Mouse (Mus musculus) intestine, embryonic 16.5 days (tissue): ENCODE measurements around the gene H1f0. TPM values are rescaled to one million over a fixed set of nuclear protein-coding genes. Genes with fewer than 3 reads are reported as not detected.
"Not testable (repeated sequence)": the region's sequence is repeated elsewhere in the genome, so short reads cannot be mapped to it uniquely, and the experiment has no call there.

Experiments
- ATAC-seq: fragments of 200-750 bp; cut with Nextera tagmentation; 2 replicates; pipeline ENCODE4 v1.8.0; 2017; ENCODE audit warnings: moderate TSS enrichment, moderate library complexity
- H3K27ac ChIP-seq: fragments of 300-500 bp; sonication (generic); 2 replicates; pipeline ENCODE4 v1.5.1; 2014; ENCODE audit warnings: mild to moderate bottlenecking, low read length
- H3K27me3 ChIP-seq: fragments of 300-500 bp; sonication (generic); replicated peaks from 2 replicates; pipeline ENCODE4 v1.6.1; 2014; ENCODE audit warnings: low read length, control low read depth, mixed read lengths; ENCODE audit not compliant: control insufficient read depth, insufficient read depth
- H3K36me3 ChIP-seq: fragments of 300-500 bp; sonication (generic); 2 replicates; pipeline ENCODE4 v1.6.1; 2014; ENCODE audit warnings: low read length, control low read depth; ENCODE audit not compliant: control insufficient read depth, insufficient read depth
- H3K4me1 ChIP-seq: fragments of 300-500 bp; sonication (generic); 2 replicates; pipeline ENCODE4 v1.6.1; 2014; ENCODE audit warnings: low read length, control low read depth, mixed read lengths; ENCODE audit not compliant: control insufficient read depth, insufficient read depth
- H3K4me2 ChIP-seq: fragments of 300-500 bp; sonication (generic); 2 replicates; pipeline ENCODE4 v1.6.1; 2014; ENCODE audit warnings: low read depth, low read length, control low read depth
- H3K4me3 ChIP-seq: fragments of 300-500 bp; sonication (generic); 2 replicates; pipeline ENCODE4 v1.5.1; 2014; ENCODE audit warnings: mild to moderate bottlenecking, low read length
- H3K9ac ChIP-seq: fragments of 300-500 bp; sonication (generic); 2 replicates; pipeline ENCODE4 v1.6.1; 2014; ENCODE audit warnings: low read depth, low read length
- H3K9me3 ChIP-seq: fragments of 300-500 bp; sonication (generic); 2 replicates; pipeline ENCODE4 v1.6.1; 2016; ENCODE audit warnings: low read length, control low read depth; ENCODE audit not compliant: control insufficient read depth
- WGBS: fragments of 180-500 bp; shearing (Covaris S2); extraction: QIAGEN DNeasy Blood & Tissue Kit; methylation state at CpG from one replicate; pipeline ENCODE4 v1.1.7; 2014; 5-methylcytosine and 5-hydroxymethylcytosine counted together
- polyA plus RNA-seq: library from polyadenylated mRNA; unstranded; fragments of >200 nt; fragmentation: Nextera tagmentation; extraction: Ambion mirVana; gene quantifications from 2 replicates; pipeline ENCODE4 v1.2.1, GENCODE M21; 2015

The H1f0 gene
- polyA plus RNA-seq, 1 experiment from 2014 or later, result 456 TPM

DNA sequence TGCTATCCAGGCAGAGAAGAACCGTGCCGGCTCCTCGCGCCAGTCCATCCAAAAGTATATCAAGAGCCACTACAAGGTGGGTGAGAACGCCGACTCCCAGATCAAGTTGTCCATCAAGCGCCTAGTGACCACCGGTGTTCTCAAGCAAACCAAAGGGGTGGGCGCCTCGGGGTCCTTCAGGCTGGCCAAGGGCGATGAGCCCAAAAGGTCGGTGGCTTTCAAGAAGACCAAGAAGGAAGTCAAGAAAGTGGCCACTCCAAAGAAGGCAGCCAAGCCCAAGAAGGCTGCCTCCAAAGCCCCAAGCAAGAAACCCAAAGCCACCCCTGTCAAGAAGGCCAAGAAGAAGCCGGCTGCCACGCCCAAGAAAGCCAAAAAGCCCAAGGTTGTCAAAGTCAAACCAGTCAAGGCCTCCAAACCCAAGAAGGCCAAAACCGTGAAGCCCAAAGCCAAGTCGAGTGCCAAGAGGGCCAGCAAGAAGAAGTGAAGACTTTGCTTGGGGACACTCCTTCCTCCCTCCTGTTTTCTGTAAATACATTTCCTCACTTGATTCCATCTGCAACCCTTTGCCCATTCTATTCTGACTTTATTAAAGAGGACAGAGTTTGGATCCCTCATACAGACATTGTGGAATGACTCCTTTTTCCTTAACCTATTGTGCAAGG, 704 bp downstream of the H1f0 start:
- Histone ChIP-seq H3K4me2 (peak overlapping the region; percentile 96), H3K4me3 (peak overlapping the region; percentile 69), H3K36me3 (no peaks in the 10 kb centered on the region), H3K4me1 (peaks cover 32% of the 10 kb centered on the region), H3K9me3 (no peaks in the 10 kb centered on the region), H3K27me3 (no peaks in the 10 kb centered on the region), H3K27ac (peak overlapping the region; percentile 98), H3K9ac (peak overlapping the region; percentile 100)
- 14% methylated on average over 16 of the region's 16 CpGs for WGBS
- no peak for ATAC-seq

DNA sequence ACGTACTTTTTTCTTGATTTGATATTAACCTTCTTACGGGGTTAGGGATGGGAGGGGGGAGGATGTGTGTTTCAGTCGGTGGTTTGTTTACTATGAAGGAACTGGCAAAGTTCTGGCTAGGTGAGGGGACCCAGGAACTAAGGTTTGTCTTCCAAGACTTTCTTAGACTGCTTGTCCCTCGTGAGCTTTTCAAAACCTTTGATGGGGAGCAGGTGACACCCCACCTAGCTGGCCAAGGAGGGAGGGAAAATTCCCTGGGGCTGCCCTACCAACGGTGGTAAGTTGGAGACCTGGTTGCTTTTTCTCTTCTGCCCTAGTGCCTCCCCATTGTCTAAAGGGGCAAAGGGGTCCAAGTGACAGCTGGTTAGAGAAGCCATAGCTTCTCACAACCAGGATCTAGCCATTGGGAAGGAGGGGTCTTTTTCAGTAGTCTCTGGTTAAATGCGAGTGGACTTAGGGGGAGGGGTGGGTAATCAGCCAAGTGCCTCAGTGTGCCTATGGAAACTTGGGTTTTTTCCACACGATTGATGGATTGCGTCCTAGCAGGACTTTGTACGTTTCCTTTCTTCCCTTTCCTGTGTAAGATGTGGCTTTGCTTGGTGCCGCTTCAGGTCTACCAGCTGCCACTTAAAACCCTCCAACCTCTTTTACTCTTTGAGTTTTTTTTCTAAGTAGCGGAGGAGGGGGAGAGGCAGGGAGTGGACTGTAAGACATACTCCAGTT, 1.4 kb downstream of the H1f0 start:
- peak overlapping the region; percentile 87 for H3K27ac ChIP-seq
- peak overlapping the region; percentile 100 for H3K9ac ChIP-seq
- peak overlapping the region; percentile 69 for H3K4me3 ChIP-seq
- 4% methylated on average over 11 of the region's 11 CpGs for WGBS
- H3K36me3 ChIP-seq, result no peaks in the 10 kb centered on the region
- H3K9me3 ChIP-seq, result no peaks in the 10 kb centered on the region
- H3K4me2 ChIP-seq, result peak overlapping the region; percentile 96
- ATAC-seq, result no peak
- no peaks in the 10 kb centered on the region for H3K27me3 ChIP-seq
- H3K4me1 ChIP-seq, result peaks cover 32% of the 10 kb centered on the region

DNA sequence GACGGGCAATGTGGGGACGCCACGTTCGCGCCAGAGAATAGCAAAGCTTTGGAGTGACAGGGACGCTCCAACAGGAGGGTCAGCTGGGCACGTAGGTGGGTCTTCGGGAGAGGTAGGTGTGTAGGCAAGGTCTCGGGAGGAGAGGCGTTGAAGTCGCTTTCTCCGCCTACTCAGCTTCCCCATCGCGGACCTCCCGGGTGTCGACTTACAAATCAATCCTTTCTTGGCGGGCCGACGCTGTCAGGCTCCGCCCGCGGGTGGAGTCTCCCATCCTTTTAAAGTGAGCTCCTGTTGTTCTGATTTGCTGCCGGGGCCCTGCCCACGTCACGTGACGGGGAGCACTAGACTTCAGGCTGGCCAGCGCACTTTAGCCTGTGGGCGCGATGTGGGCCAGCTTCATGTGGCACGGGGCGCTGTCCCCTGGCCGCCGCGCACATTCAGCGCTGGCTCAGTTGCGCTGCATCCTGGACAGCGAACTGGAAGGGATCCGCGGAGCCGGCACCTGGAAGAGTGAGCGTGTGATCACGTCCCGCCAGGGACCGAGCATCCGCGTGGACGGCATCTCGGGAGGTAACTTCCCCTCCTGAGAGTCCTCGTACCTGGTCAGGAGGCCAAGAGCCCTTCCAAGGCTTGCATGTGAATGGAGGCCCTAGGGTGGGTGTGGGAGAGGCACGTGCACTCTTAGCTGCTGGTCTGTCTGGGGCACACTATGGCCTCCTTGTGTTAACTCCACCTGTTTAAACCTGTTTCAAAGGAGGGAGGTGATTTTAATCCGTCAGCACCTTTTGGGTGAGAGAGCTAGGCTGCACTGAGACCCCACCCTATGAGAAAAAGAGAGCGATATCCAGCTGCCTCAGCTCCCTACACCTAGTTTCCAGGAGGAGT, 2.5 kb downstream of the H1f0 start:
- Histone ChIP-seq H3K27ac (peak overlapping the region; percentile 93), H3K4me2 (peak overlapping the region; percentile 96), H3K4me1 (peaks cover 24% of the 10 kb centered on the region), H3K9ac (peak overlapping the region; percentile 100), H3K9me3 (no peaks in the 10 kb centered on the region), H3K27me3 (no peaks in the 10 kb centered on the region), H3K4me3 (peak overlapping the region; percentile 69), H3K36me3 (peaks cover 5% of the 10 kb centered on the region; the same call in 1 of the 2 replicates)
- WGBS, result under 1% methylated on average over 52 of the region's 52 CpGs
- peak; percentile 87 for ATAC-seq

DNA sequence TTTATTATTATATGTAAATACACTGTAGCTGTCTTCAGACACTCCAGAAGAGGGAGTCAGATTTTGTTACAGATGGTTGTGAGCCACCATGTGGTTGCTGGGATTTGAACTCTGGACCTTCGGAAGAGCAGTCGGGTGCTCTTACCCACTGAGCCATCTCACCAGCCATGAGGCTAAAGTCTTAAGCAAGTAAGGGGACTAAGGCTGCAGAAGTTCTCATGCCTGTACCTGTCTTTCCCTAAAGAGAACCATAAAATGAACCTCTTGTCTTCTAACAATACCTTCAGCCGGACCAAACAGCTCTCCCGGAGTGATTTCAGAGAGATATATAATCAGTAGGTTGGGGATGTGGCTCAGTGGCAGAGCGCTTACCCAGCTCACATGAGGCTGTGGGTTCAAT, 3.7 kb downstream of the H1f0 start:
- peaks cover 19% of the 10 kb centered on the region for H3K4me1 ChIP-seq
- not testable (repeated sequence) for H3K9ac ChIP-seq, H3K9me3 ChIP-seq, H3K27me3 ChIP-seq, H3K27ac ChIP-seq, H3K36me3 ChIP-seq, ATAC-seq
- peak overlapping the region; percentile 16; the same call in 1 of the 2 replicates for H3K4me3 ChIP-seq
- peak overlapping the region; percentile 32 for H3K4me2 ChIP-seq
- WGBS, result 85% methylated on average over 5 of the region's 5 CpGs

DNA sequence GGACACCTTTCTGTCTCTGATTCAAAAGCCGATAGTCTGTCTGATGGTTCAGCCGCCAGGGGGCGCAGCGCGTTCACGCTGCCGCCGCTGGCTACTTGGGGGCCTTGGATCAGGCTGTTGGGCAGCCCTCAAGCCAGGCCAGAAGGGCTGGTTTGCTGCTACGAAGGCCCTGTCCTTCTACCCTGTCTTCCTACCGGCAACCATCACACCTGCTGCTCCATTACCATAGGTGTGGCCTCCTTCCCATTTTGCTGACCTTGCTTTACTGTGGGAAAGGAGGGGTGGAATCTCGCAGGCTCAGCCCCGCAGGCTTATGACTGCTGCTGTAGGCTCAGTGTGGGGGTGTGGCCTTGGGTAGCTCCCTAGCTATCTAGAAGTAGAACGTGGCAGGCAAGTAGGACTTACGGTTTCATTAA, 9.7 kb downstream of the H1f0 start:
- Histone ChIP-seq H3K27ac (peak overlapping the region; percentile 26), H3K4me3 (no peak overlapping the region), H3K27me3 (peaks cover 12% of the 10 kb centered on the region), H3K9ac (0 out of 2 replicates have a peak overlapping the region, but pooled peaks have one; percentile 14), H3K9me3 (no peaks in the 10 kb centered on the region), H3K36me3 (peaks cover 8% of the 10 kb centered on the region; the same call in 1 of the 2 replicates), H3K4me2 (no peak overlapping the region), H3K4me1 (peaks cover 30% of the 10 kb centered on the region)
- ATAC-seq, result peak; percentile 71
- WGBS, result 8% methylated on average over 14 of the region's 14 CpGs

DNA sequence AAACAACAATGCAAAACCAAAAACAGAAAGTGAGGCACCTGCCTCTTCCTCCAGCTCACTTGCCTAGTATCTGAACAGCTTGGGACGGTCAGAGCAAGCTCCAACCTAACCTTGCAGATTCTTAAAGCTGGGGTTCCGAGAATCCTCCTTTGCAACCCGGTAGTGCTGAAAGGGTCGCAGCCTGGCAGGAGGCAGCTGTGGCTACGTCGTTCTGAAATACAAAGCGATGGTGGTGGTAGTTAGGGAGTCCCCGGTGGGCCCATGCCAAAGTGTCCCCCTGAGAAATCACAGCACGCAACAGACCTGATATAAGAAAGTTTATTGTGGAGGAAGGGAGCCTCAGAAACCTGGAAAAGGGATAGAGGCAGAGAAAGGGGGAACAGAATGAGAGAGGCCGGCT, 10.1 kb downstream of the H1f0 start:
- no peak for ATAC-seq
- H3K4me2 ChIP-seq, result no peak overlapping the region
- no peaks in the 10 kb centered on the region for H3K9me3 ChIP-seq
- peaks cover 8% of the 10 kb centered on the region; the same call in 1 of the 2 replicates for H3K36me3 ChIP-seq
- H3K9ac ChIP-seq, result no peak overlapping the region
- 68% methylated on average over 10 of the region's 10 CpGs for WGBS
- peaks cover 12% of the 10 kb centered on the region for H3K27me3 ChIP-seq
- peaks cover 33% of the 10 kb centered on the region for H3K4me1 ChIP-seq
- no peak overlapping the region for H3K4me3 ChIP-seq
- peak overlapping the region; percentile 26 for H3K27ac ChIP-seq

DNA sequence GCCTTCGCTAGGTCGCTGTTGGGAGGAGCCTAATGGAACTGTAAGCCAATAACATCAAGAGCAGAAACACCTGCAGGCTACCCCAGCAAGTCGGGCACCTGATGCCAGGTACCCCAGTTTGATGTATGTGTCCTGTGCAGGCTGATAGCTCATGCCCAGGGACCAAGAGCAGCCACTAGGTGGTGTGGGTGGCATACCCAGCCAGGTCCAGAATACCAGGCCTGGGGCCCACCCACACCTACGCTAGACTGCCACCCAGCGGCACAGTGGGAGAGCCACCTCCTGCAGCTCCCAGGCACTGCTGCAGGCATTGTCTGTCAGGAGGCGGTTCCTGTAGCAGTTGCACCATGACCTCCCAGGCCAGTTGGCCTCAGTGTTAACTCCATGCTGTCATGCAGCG, 10.6 kb downstream of the H1f0 start:
- H3K27me3 ChIP-seq, result peaks cover 15% of the 10 kb centered on the region
- no peak overlapping the region for H3K9ac ChIP-seq
- peak; percentile 70 for ATAC-seq
- H3K4me3 ChIP-seq, result no peak overlapping the region
- WGBS, result 20% methylated on average over 7 of the region's 7 CpGs
- H3K4me1 ChIP-seq, result peaks cover 35% of the 10 kb centered on the region
- H3K9me3 ChIP-seq, result no peaks in the 10 kb centered on the region
- peaks cover 8% of the 10 kb centered on the region; the same call in 1 of the 2 replicates for H3K36me3 ChIP-seq
- H3K4me2 ChIP-seq, result no peak overlapping the region
- H3K27ac ChIP-seq, result peak overlapping the region; percentile 26

DNA sequence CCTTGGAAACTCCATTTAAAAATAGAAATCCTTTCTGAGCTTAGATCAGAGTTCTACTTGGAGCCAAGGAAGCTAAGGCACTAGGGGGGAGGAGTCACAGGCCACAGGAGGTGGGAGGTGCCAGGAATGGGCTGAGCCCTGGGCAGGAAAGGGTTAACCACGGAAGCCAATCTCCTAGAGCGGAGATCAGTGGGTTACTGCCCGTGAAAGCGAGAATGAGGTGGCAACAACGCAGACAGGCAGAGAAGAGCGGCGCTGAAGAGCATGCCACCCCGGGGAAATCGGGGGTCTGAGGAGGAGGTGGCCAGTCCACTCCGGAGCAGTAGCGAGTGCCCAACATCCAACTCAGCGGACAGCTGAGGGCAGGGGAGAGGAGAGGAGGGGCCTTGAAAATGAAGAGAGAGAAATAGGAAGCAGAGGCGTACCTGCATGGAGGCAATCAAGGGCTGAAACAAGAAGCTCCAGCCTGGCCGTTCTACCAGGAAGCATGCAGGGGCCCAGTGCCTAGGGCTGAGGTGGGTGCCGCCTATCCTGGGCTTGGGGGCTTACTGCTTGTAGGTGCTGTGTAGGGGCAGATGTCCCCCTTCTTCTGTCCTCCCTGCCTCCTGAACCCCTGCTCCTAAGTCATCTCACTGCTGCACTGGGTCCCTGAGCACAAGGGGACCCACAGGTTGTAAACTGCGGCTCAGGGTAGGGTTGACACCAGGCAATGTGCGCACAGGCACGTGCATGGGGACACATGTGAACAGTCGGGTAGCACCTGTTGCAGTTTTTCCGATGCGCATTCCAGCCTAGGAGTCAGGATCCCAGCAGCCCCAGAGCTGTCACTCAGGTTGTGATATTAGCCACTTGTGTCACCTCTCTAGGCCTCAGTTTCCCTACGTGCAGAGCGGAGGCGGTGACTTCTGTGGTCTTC, 12.5 kb downstream of the H1f0 start:
- Histone ChIP-seq H3K36me3 (0 out of 2 replicates have a peak, but pooled peaks cover 3% of the 10 kb centered on the region), H3K4me3 (peak overlapping the region; percentile 62), H3K4me1 (peaks cover 35% of the 10 kb centered on the region), H3K27me3 (peaks cover 15% of the 10 kb centered on the region), H3K4me2 (peak overlapping the region; percentile 96), H3K9ac (peak overlapping the region; percentile 68), H3K9me3 (no peaks in the 10 kb centered on the region), H3K27ac (peak overlapping the region; percentile 86)
- peak; percentile 19 for ATAC-seq
- WGBS, result 15% methylated on average over 24 of the region's 24 CpGs
